Mouse (Mus musculus) brain, embryonic 14.5 days (tissue): Measurements from ENCODE around the gene Kcnk1.

Experiments used
- CTCF ChIP-seq: fragments of 200-500 bp; IDR thresholded peaks from 2 replicates; pipeline ENCODE4 v1.5.1; 2012; ENCODE audit warnings: inconsistent platforms, mild to moderate bottlenecking, moderate library complexity, borderline replicate concordance; ENCODE audit not compliant: insufficient read depth, insufficient read length; ENCODE audit errors: extremely low read depth
- POLR2A ChIP-seq: fragments of 200-500 bp; IDR thresholded peaks from 2 replicates; pipeline ENCODE4 v1.6.1; 2012; ENCODE audit warnings: mild to moderate bottlenecking, inconsistent platforms, borderline replicate concordance; ENCODE audit not compliant: poor library complexity, insufficient read depth, insufficient read length, severe bottlenecking; ENCODE audit errors: extremely low read depth

GRCm38 (mm10) chr8:126064587-126065145 lies 69.7 kb downstream of the Kcnk1 start:
- TF ChIP-seq POLR2A (no peak), CTCF (no peak)
